Mouse (Mus musculus): Measurements from ENCODE around the gene Ptpn11. TPM values are rescaled to one million over a fixed set of nuclear protein-coding genes. Genes with fewer than 3 reads are reported as not detected.

Gene Ptpn11
- total and polyA plus RNA-seq, 2 experiments from 2014 or later = 25.5 to 60.9 TPM

GRCm38 (mm10) chr5:121158966-121159365, 32.2 kb downstream of the Ptpn11 start:
- H3K4me3 ChIP-seq (ENCODE audit: low read depth, low read length) = no peak overlapping the region
- DNase-seq (no peak), ATAC-seq (no peak)
- no peak overlapping the region for H3K4me2 ChIP-seq (ENCODE audit: low read depth)
- no peak overlapping the region for H3K9ac ChIP-seq
- H3K27me3 ChIP-seq (ENCODE audit: insufficient read depth, low read length) = no peaks in the 10 kb centered on the region
- no peaks in the 10 kb centered on the region for H3K4me1 ChIP-seq (ENCODE audit: insufficient read depth)
- no peaks in the 10 kb centered on the region for H3K9me3 ChIP-seq (ENCODE audit: low read length)
- TF ChIP-seq CTCF (IDR thresholded peaks at IDR 0.05; ENCODE audit: low read depth) = no peak
- H3K36me3 ChIP-seq (ENCODE audit: insufficient read depth) = peaks cover 64% of the 10 kb centered on the region
- H3K27ac ChIP-seq (ENCODE audit: low read depth, low read length) = no peak overlapping the region
- 89% methylated on average over 7 of the region's 7 CpGs for WGBS

GRCm38 (mm10) chr5:121157489-121157888, 33.7 kb downstream of the Ptpn11 start:
- Histone ChIP-seq H3K27me3 (ENCODE audit: insufficient read depth, low read length) (no peaks in the 10 kb centered on the region), H3K9ac (no peak overlapping the region), H3K9me3 (ENCODE audit: low read length) (no peaks in the 10 kb centered on the region), H3K4me2 (ENCODE audit: low read depth) (no peak overlapping the region), H3K4me3 (ENCODE audit: low read depth, low read length) (no peak overlapping the region), H3K27ac (ENCODE audit: low read depth, low read length) (no peak overlapping the region), H3K36me3 (ENCODE audit: insufficient read depth) (peaks cover 64% of the 10 kb centered on the region), H3K4me1 (ENCODE audit: insufficient read depth) (no peaks in the 10 kb centered on the region)
- no peak for DNase-seq
- no peak for TF ChIP-seq CTCF (IDR thresholded peaks at IDR 0.05; ENCODE audit: low read depth)
- ATAC-seq = no peak
- 91% methylated on average over 5 of the region's 5 CpGs for WGBS

DNA sequence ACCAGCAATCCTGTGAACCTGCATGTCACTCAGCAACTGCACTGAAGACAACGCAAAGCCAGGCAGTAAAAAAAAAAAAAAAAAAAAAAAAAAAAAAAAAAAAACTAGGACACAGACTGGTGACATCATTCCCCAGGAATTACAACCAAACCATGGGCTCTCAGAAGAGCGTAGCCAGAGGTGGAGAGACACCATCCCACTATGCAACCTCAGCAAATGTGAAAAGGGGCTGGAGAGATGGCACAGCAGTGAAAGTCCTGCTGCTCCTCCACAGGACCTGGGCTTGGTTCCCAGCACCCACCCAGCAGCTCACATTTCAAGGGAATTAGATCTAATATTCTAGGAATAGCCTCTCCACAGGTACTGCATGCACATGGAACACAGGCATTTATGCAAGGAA, 34.2 kb downstream of the Ptpn11 start:
- DNase-seq (no peak), ATAC-seq (no peak)
- Histone ChIP-seq H3K9me3 (ENCODE audit: low read length) (no peaks in the 10 kb centered on the region), H3K27me3 (ENCODE audit: insufficient read depth, low read length) (no peaks in the 10 kb centered on the region), H3K4me1 (ENCODE audit: insufficient read depth) (no peaks in the 10 kb centered on the region), H3K36me3 (ENCODE audit: insufficient read depth) (peaks cover 64% of the 10 kb centered on the region), H3K4me2 (ENCODE audit: low read depth) (no peak overlapping the region), H3K9ac (no peak overlapping the region), H3K27ac (ENCODE audit: low read depth, low read length) (no peak overlapping the region), H3K4me3 (ENCODE audit: low read depth, low read length) (no peak overlapping the region)
- TF ChIP-seq CTCF (IDR thresholded peaks at IDR 0.05; ENCODE audit: low read depth) = no peak
- 54% methylated on average over 2 of the region's 2 CpGs for WGBS

DNA sequence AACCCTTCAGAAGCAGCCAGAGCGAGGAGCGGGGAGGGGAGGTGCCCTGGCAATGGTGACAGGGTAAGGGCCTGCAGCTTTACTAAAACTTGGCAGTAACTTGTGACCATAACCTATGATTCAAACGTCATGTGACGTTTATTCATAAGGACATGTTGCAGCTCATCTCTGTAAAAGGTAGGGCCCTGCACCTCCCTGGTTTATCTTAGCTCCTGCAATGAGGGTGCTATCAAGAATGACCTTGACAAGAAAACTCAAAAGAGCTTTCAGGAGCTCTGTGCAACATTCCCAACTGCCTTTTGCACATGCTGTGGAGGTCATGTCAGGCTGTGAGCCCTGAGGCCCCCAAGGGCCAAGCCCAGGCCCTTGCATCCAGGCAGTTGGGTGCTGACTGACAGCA, 35.1 kb downstream of the Ptpn11 start:
- Histone ChIP-seq H3K27me3 (ENCODE audit: insufficient read depth, low read length) (no peaks in the 10 kb centered on the region), H3K4me2 (ENCODE audit: low read depth) (no peak overlapping the region), H3K27ac (ENCODE audit: low read depth, low read length) (no peak overlapping the region), H3K9me3 (ENCODE audit: low read length) (no peaks in the 10 kb centered on the region), H3K9ac (no peak overlapping the region), H3K4me1 (ENCODE audit: insufficient read depth) (no peaks in the 10 kb centered on the region), H3K4me3 (ENCODE audit: low read depth, low read length) (no peak overlapping the region), H3K36me3 (ENCODE audit: insufficient read depth) (peaks cover 62% of the 10 kb centered on the region)
- no peak for TF ChIP-seq CTCF (IDR thresholded peaks at IDR 0.05; ENCODE audit: low read depth)
- ATAC-seq = no peak
- WGBS = 83% methylated on average over 4 of the region's 4 CpGs
- no peak for DNase-seq

GRCm38 (mm10) chr5:121150684-121151083, 40.5 kb downstream of the Ptpn11 start:
- no peak for TF ChIP-seq CTCF (IDR thresholded peaks at IDR 0.05; ENCODE audit: low read depth)
- Histone ChIP-seq H3K27me3 (ENCODE audit: insufficient read depth, low read length) (no peaks in the 10 kb centered on the region), H3K27ac (ENCODE audit: low read depth, low read length) (no peak overlapping the region), H3K4me2 (ENCODE audit: low read depth) (no peak overlapping the region), H3K9ac (no peak overlapping the region), H3K36me3 (ENCODE audit: insufficient read depth) (peaks cover 67% of the 10 kb centered on the region), H3K9me3 (ENCODE audit: low read length) (no peaks in the 10 kb centered on the region), H3K4me1 (ENCODE audit: insufficient read depth) (0 out of 2 replicates have a peak, but pooled peaks cover 3% of the 10 kb centered on the region), H3K4me3 (ENCODE audit: low read depth, low read length) (no peak overlapping the region)
- DNase-seq = no peak
- no peak for ATAC-seq
- 77% methylated on average over 4 of the region's 4 CpGs for WGBS

DNA sequence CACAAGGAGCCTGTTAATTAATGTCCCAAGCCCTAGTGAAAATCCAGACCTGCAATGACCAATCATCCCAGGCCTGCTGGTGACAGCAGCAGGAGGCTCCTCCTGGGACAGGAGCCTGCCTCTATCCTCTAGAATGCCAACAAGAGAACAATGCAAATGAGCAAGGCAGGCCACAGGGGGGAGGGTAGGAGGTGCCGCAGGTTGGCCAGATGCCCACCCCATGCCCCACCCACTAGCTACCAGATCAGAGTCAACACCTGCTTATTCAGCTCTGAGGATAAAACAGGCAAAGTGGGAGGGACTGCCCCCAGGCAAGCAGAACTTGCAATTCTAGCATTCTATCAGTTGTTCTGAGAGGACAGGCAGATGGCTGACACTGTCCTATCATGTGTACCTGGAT, 42.0 kb downstream of the Ptpn11 start:
- H3K4me3 ChIP-seq (ENCODE audit: low read depth, low read length) = no peak overlapping the region
- DNase-seq = no peak
- ATAC-seq = no peak
- H3K36me3 ChIP-seq (ENCODE audit: insufficient read depth) = peaks cover 62% of the 10 kb centered on the region
- H3K9ac ChIP-seq = no peak overlapping the region
- 31% methylated on average over 1 of the region's 1 CpGs for WGBS
- H3K4me1 ChIP-seq (ENCODE audit: insufficient read depth) = 0 out of 2 replicates have a peak, but pooled peaks cover 5% of the 10 kb centered on the region
- TF ChIP-seq CTCF (IDR thresholded peaks at IDR 0.05; ENCODE audit: low read depth) = no peak
- no peak overlapping the region for H3K27ac ChIP-seq (ENCODE audit: low read depth, low read length)
- no peaks in the 10 kb centered on the region for H3K9me3 ChIP-seq (ENCODE audit: low read length)
- H3K4me2 ChIP-seq (ENCODE audit: low read depth) = no peak overlapping the region
- no peaks in the 10 kb centered on the region for H3K27me3 ChIP-seq (ENCODE audit: insufficient read depth, low read length)

DNA sequence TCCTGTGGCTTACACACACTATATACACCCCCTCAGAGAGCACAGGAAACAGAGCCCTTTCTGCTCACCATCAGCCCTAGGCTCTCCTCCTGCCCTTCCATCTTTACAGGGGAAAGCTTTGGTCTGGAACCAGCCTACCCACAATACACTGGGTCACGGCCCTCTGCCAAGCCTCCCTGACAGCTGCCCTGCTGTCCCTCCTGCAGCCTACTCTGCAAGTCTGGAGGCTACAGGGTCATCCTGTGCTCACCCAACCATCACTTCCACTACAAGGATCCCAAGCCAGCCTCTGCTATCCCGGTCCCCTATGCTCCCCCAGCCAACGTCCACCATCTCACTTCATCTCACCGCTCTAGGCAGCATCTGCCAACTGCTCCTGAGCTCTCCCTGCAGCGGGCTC, 44.9 kb downstream of the Ptpn11 start:
- ATAC-seq (no peak), DNase-seq (no peak)
- 88% methylated on average over 5 of the region's 5 CpGs for WGBS
- H3K9ac ChIP-seq = no peak overlapping the region
- H3K4me3 ChIP-seq (ENCODE audit: low read depth, low read length) = no peak overlapping the region
- peaks cover 53% of the 10 kb centered on the region for H3K36me3 ChIP-seq (ENCODE audit: insufficient read depth)
- peaks cover 19% of the 10 kb centered on the region for H3K4me1 ChIP-seq (ENCODE audit: insufficient read depth)
- H3K27me3 ChIP-seq (ENCODE audit: insufficient read depth, low read length) = no peaks in the 10 kb centered on the region
- H3K4me2 ChIP-seq (ENCODE audit: low read depth) = no peak overlapping the region
- no peaks in the 10 kb centered on the region for H3K9me3 ChIP-seq (ENCODE audit: low read length)
- TF ChIP-seq CTCF (IDR thresholded peaks at IDR 0.05; ENCODE audit: low read depth) = no peak
- H3K27ac ChIP-seq (ENCODE audit: low read depth, low read length) = peak overlapping the region; percentile 70; the same call in 1 of the 2 replicates

GRCm38 (mm10) chr5:121145609-121146008, 45.6 kb downstream of the Ptpn11 start:
- ATAC-seq (peak; percentile 45), DNase-seq (no peak)
- H3K9me3 ChIP-seq (ENCODE audit: low read length) = no peaks in the 10 kb centered on the region
- 51% methylated on average over 5 of the region's 5 CpGs for WGBS
- no peaks in the 10 kb centered on the region for H3K27me3 ChIP-seq (ENCODE audit: insufficient read depth, low read length)
- no peak for TF ChIP-seq CTCF (IDR thresholded peaks at IDR 0.05; ENCODE audit: low read depth)
- no peak overlapping the region for H3K4me3 ChIP-seq (ENCODE audit: low read depth, low read length)
- H3K36me3 ChIP-seq (ENCODE audit: insufficient read depth) = peaks cover 53% of the 10 kb centered on the region
- H3K4me2 ChIP-seq (ENCODE audit: low read depth) = no peak overlapping the region
- H3K9ac ChIP-seq = no peak overlapping the region
- H3K4me1 ChIP-seq (ENCODE audit: insufficient read depth) = peaks cover 19% of the 10 kb centered on the region
- H3K27ac ChIP-seq (ENCODE audit: low read depth, low read length) = peak overlapping the region; percentile 70
